Mouse (Mus musculus) hindbrain, embryonic 16.5 days (tissue): ENCODE results near the gene Ptpro. TPM values are rescaled to one million over a fixed set of nuclear protein-coding genes. Genes with fewer than 3 reads are reported as not detected.
A peak's percentile ranks its signal among the peaks of the same experiment; 100 is the strongest.

ENCODE experiments used
- ATAC-seq: fragments of 200-750 bp; cut with Nextera tagmentation; 2 replicates; pipeline ENCODE4 v1.8.0; 2017; ENCODE audit warnings: moderate TSS enrichment, moderate library complexity
- H3K27ac ChIP-seq: fragments of 300-500 bp; sonication (generic); 2 replicates; pipeline ENCODE4 v1.5.1; 2014; ENCODE audit warnings: low read depth, mild to moderate bottlenecking, control low read depth, low read length, moderate library complexity
- H3K27me3 ChIP-seq: fragments of 300-500 bp; sonication (generic); replicated peaks from 2 replicates; pipeline ENCODE4 v1.6.1; 2014; ENCODE audit warnings: low read length; ENCODE audit not compliant: control insufficient read depth, insufficient read depth
- H3K36me3 ChIP-seq: fragments of 300-500 bp; sonication (generic); 2 replicates; pipeline ENCODE4 v1.6.1; 2014; ENCODE audit warnings: mild to moderate bottlenecking, low read length, moderate library complexity, mixed read lengths; ENCODE audit not compliant: control insufficient read depth, insufficient read depth
- H3K4me1 ChIP-seq: fragments of 300-500 bp; sonication (generic); 2 replicates; pipeline ENCODE4 v1.6.1; 2014; ENCODE audit warnings: low read depth, low read length; ENCODE audit not compliant: control insufficient read depth, insufficient read depth
- H3K4me2 ChIP-seq: fragments of 300-500 bp; sonication (generic); 2 replicates; pipeline ENCODE4 v1.6.1; 2014; ENCODE audit warnings: mild to moderate bottlenecking, low read length, control low read depth, moderate library complexity
- H3K4me3 ChIP-seq: fragments of 300-500 bp; sonication (generic); 2 replicates; pipeline ENCODE4 v1.5.1; 2014; ENCODE audit warnings: mild to moderate bottlenecking, low read length, control low read depth, moderate library complexity
- H3K9ac ChIP-seq: fragments of 300-500 bp; sonication (generic); 2 replicates; pipeline ENCODE4 v1.6.1; 2014; ENCODE audit warnings: low read depth, mild to moderate bottlenecking, control low read depth, low read length, moderate library complexity
- H3K9me3 ChIP-seq: fragments of 300-500 bp; sonication (generic); 2 replicates; pipeline ENCODE4 v1.6.1; 2014; ENCODE audit warnings: mild to moderate bottlenecking, low read length, moderate library complexity; ENCODE audit not compliant: control insufficient read depth
- WGBS: fragments of 180-500 bp; shearing (Covaris S2); extraction: QIAGEN DNeasy Blood & Tissue Kit; methylation state at CpG from one replicate; pipeline ENCODE4 v1.1.7; 2014; 5-methylcytosine and 5-hydroxymethylcytosine counted together
- polyA plus RNA-seq: library from polyadenylated mRNA; unstranded; fragments of >200 nt; fragmentation: Nextera tagmentation; extraction: Ambion mirVana; gene quantifications from 2 replicates; pipeline ENCODE4 v1.2.1, GENCODE M21; 2015

Ptpro gene
- polyA plus RNA-seq, 1 experiment from 2014 or later: 39.2 TPM

- H3K27me3 ChIP-seq: no peaks in the 10 kb centered on the region
- no peak overlapping the region for H3K4me3 ChIP-seq
- no peak overlapping the region for H3K9ac ChIP-seq
- WGBS: 62% methylated on average over 2 of the region's 2 CpGs
- H3K4me2 ChIP-seq: no peak overlapping the region
- no peak overlapping the region for H3K27ac ChIP-seq
- H3K4me1 ChIP-seq: peaks cover 6% of the 10 kb centered on the region
- no peak for ATAC-seq
- H3K36me3 ChIP-seq: no peaks in the 10 kb centered on the region
- H3K9me3 ChIP-seq: no peaks in the 10 kb centered on the region
Observed at GRCm38 (mm10) chr6:137413045-137413444, 160.9 kb downstream of the Ptpro start.

- H3K9me3 ChIP-seq: no peaks in the 10 kb centered on the region
- no peak overlapping the region for H3K27ac ChIP-seq
- H3K4me3 ChIP-seq: no peak overlapping the region
- H3K4me2 ChIP-seq: no peak overlapping the region
- WGBS: 46% methylated on average over 13 of the region's 13 CpGs
- H3K9ac ChIP-seq: no peak overlapping the region
- no peaks in the 10 kb centered on the region for H3K36me3 ChIP-seq
- no peaks in the 10 kb centered on the region for H3K27me3 ChIP-seq
- peaks cover 6% of the 10 kb centered on the region for H3K4me1 ChIP-seq
- ATAC-seq: peak; percentile 75
Observed at GRCm38 (mm10) chr6:137414531-137415405, 162.6 kb downstream of the Ptpro start.

- no peaks in the 10 kb centered on the region for H3K9me3 ChIP-seq
- no peak overlapping the region for H3K27ac ChIP-seq
- H3K27me3 ChIP-seq: no peaks in the 10 kb centered on the region
- no peak overlapping the region for H3K9ac ChIP-seq
- ATAC-seq: no peak
- no peaks in the 10 kb centered on the region for H3K4me1 ChIP-seq
- H3K4me2 ChIP-seq: no peak overlapping the region
- H3K4me3 ChIP-seq: no peak overlapping the region
- H3K36me3 ChIP-seq: 0 out of 2 replicates have a peak, but pooled peaks cover 2% of the 10 kb centered on the region
- WGBS: 91% methylated on average over 4 of the region's 4 CpGs
Observed at GRCm38 (mm10) chr6:137422777-137423176, 170.7 kb downstream of the Ptpro start.

GRCm38 (mm10) chr6:137423830-137424229 is 171.7 kb downstream of the Ptpro start:
- Histone ChIP-seq H3K4me2 (no peak overlapping the region), H3K27me3 (no peaks in the 10 kb centered on the region), H3K9ac (no peak overlapping the region), H3K9me3 (no peaks in the 10 kb centered on the region), H3K4me1 (no peaks in the 10 kb centered on the region), H3K4me3 (no peak overlapping the region), H3K36me3 (0 out of 2 replicates have a peak, but pooled peaks cover 2% of the 10 kb centered on the region), H3K27ac (no peak overlapping the region)
- 70% methylated on average over 10 of the region's 10 CpGs for WGBS
- no peak for ATAC-seq

GRCm38 (mm10) chr6:137425500-137426432 is 173.6 kb downstream of the Ptpro start:
- peaks cover 2% of the 10 kb centered on the region; the same call in 1 of the 2 replicates for H3K36me3 ChIP-seq
- no peak overlapping the region for H3K27ac ChIP-seq
- H3K27me3 ChIP-seq: no peaks in the 10 kb centered on the region
- no peak overlapping the region for H3K4me2 ChIP-seq
- no peaks in the 10 kb centered on the region for H3K9me3 ChIP-seq
- WGBS: 61% methylated on average over 14 of the region's 14 CpGs
- no peak overlapping the region for H3K9ac ChIP-seq
- H3K4me3 ChIP-seq: no peak overlapping the region
- H3K4me1 ChIP-seq: no peaks in the 10 kb centered on the region
- no peak for ATAC-seq

GRCm38 (mm10) chr6:137433521-137434137 is 181.5 kb downstream of the Ptpro start:
- WGBS: 46% methylated on average over 14 of the region's 14 CpGs
- Histone ChIP-seq H3K9me3 (no peaks in the 10 kb centered on the region), H3K4me2 (no peak overlapping the region), H3K27me3 (no peaks in the 10 kb centered on the region), H3K9ac (no peak overlapping the region), H3K27ac (peak overlapping the region; percentile 6), H3K4me1 (peaks cover 8% of the 10 kb centered on the region), H3K36me3 (no peaks in the 10 kb centered on the region; the same call in 1 of the 2 replicates), H3K4me3 (no peak overlapping the region)
- ATAC-seq: peak; percentile 82

GRCm38 (mm10) chr6:137437486-137437885 is 185.4 kb downstream of the Ptpro start:
- Histone ChIP-seq H3K27ac (no peak overlapping the region), H3K36me3 (no peaks in the 10 kb centered on the region), H3K4me1 (peaks cover 8% of the 10 kb centered on the region), H3K27me3 (no peaks in the 10 kb centered on the region), H3K9ac (no peak overlapping the region), H3K4me2 (0 out of 2 replicates have a peak overlapping the region, but pooled peaks have one; percentile 5), H3K4me3 (no peak overlapping the region), H3K9me3 (no peaks in the 10 kb centered on the region)
- peak; percentile 27; the same call in 1 of the 2 replicates for ATAC-seq
- 44% methylated on average over 4 of the region's 4 CpGs for WGBS

GRCm38 (mm10) chr6:137437902-137438580 is 185.9 kb downstream of the Ptpro start:
- Histone ChIP-seq H3K27ac (no peak overlapping the region), H3K4me3 (no peak overlapping the region), H3K9me3 (no peaks in the 10 kb centered on the region), H3K27me3 (no peaks in the 10 kb centered on the region), H3K36me3 (no peaks in the 10 kb centered on the region), H3K4me1 (peaks cover 8% of the 10 kb centered on the region), H3K9ac (no peak overlapping the region), H3K4me2 (0 out of 2 replicates have a peak overlapping the region, but pooled peaks have one; percentile 5)
- WGBS: 17% methylated on average over 16 of the region's 16 CpGs
- peak; percentile 91 for ATAC-seq
